Mouse (Mus musculus): ENCODE data around the gene Taf3.

The Taf3 gene

GRCm38 (mm10) chr2:9875220-9875619 is 173.2 kb downstream of the Taf3 start:
- no peak for DNase-seq

GRCm38 (mm10) chr2:9874467-9875219 is 173.8 kb downstream of the Taf3 start:
- DNase-seq, result no peak

- no peak for DNase-seq
Observed at GRCm38 (mm10) chr2:9873757-9874156, 174.6 kb downstream of the Taf3 start.

- no peak for DNase-seq
Observed at GRCm38 (mm10) chr2:9872682-9873081, 175.7 kb downstream of the Taf3 start.

GRCm38 (mm10) chr2:9871798-9872197 is 176.6 kb downstream of the Taf3 start:
- DNase-seq, result no peak

GRCm38 (mm10) chr2:9871141-9871716 is 177.2 kb downstream of the Taf3 start:
- no peak for DNase-seq

GRCm38 (mm10) chr2:9867092-9867825 is 181.1 kb downstream of the Taf3 start:
- no peak for DNase-seq
